Mouse (Mus musculus): ENCODE measurements around the gene Lrrc4c.

- no peak for TF ChIP-seq CTCF (IDR thresholded peaks at IDR 0.05; ENCODE audit: borderline replicate concordance, extremely low read depth, insufficient read depth, insufficient read length)
- TF ChIP-seq POLR2A (IDR thresholded peaks at IDR 0.05; ENCODE audit: borderline replicate concordance, extremely low read depth, insufficient read depth, insufficient read length, poor library complexity, severe bottlenecking), result no peak
Observed at GRCm38 (mm10) chr2:97178399-97178798, 860.4 kb downstream of the Lrrc4c start.
